Mouse (Mus musculus): ENCODE data around the gene Timm10.

Gene Timm10

GRCm38 (mm10) chr2:84838593-84838949 lies 11.8 kb downstream of the Timm10 start, which contains the start of gene Slc43a1:
Gene Slc43a1, plus strand, starts transcription at chr2:84838850.
- CTCF ChIA-PET: interaction anchor here (0.6 to 3.8 kb wide), 16 partner anchors 12 to 98 kb away, joined by 3 to 37 read pairs (median 6); partner anchors contain the start of gene Timm10 (in 1 of the 4)

GRCm38 (mm10) chr2:84838993-84839980 lies 12.5 kb downstream of the Timm10 start:
- CTCF ChIA-PET: interaction anchor here (0.6 to 3.8 kb wide), 15 partner anchors 13 to 99 kb away, joined by 3 to 37 read pairs (median 6); no protein-coding TSS in a partner anchor
- POLR2A ChIA-PET: interaction anchor here (0.5 to 5.9 kb wide), 57 partner anchors 8 to 364 kb away, joined by 3 to 128 read pairs (median 6); partner anchors contain the start of genes Gm19426 (in 3 of the 4), P2rx3 (in 2 of the 4), Serping1 (in 2 of the 4) and Smtnl1 (in 2 of the 4)

More at GRCm38 (mm10) chr2:84838593-84838949, 11.8 kb downstream of the Timm10 start, which contains the start of gene Slc43a1:
- POLR2A ChIA-PET: interaction anchor here (0.7 to 5.9 kb wide), 62 partner anchors 9 to 363 kb away, joined by 3 to 128 read pairs (median 6); partner anchors contain the start of genes Gm19426 (in 3 of the 4), P2rx3 (in 2 of the 4), Serping1 (in 2 of the 4) and Smtnl1 (in 2 of the 4)

- POLR2A ChIA-PET: interaction anchor here (0.5 to 5.9 kb wide), 22 partner anchors 9 to 208 kb away, joined by 3 to 128 read pairs (median 6); partner anchors contain the start of genes Gm19426 (in 3 of the 4), Serping1 (in 2 of the 4), Ube2l6 (in 2 of the 4) and Clp1 (in 1 of the 4)
- CTCF ChIA-PET: interaction anchor here in 2 of 4 experiments (0.8 to 3.8 kb wide), 7 partner anchors 9 to 99 kb away, joined by 4 to 37 read pairs (median 8); no protein-coding TSS in a partner anchor
These were observed 13.4 kb downstream of the Timm10 start for GRCm38 (mm10) chr2:84840016-84840747.

GRCm38 (mm10) chr2:84840748-84841563 lies 14.2 kb downstream of the Timm10 start:
- CTCF ChIA-PET: interaction anchor here in 1 of 4 experiments (0.8 to 1.2 kb wide), 2 partner anchors 9 to 15 kb away, joined by 3 to 5 read pairs; no protein-coding TSS in a partner anchor
- POLR2A ChIA-PET: interaction anchor here in 3 of 4 experiments (0.6 to 5.9 kb wide), 5 partner anchors 41 to 129 kb away, joined by 3 to 51 read pairs (median 3); partner anchors contain the start of genes Clp1 (in 1 of the 3), Gm19426 (in 1 of the 3) and Ube2l6 (in 1 of the 3)

- ChIA-PET POLR2A (interaction anchor here in 1 of 4 experiments (0.7 to 1.3 kb wide), 2 partner anchors 14 to 74 kb away, joined by 4 to 5 read pairs; no protein-coding TSS in a partner anchor), CTCF (interaction anchor here in 2 of 4 experiments (1.2 to 1.4 kb wide), 2 partner anchors 14 to 27 kb away, joined by 3 read pairs; no protein-coding TSS in a partner anchor)
These were observed 15.1 kb downstream of the Timm10 start for GRCm38 (mm10) chr2:84841905-84842304.

GRCm38 (mm10) chr2:84843654-84844053 lies 16.9 kb downstream of the Timm10 start:
- POLR2A ChIA-PET: no interaction called here
- CTCF ChIA-PET: no interaction called here

- ChIA-PET POLR2A (interaction anchor here in 2 of 4 experiments (0.6 to 1.6 kb wide), 3 partner anchors 11 to 103 kb away, joined by 3 to 5 read pairs (median 3); no protein-coding TSS in a partner anchor), CTCF (no interaction called here)
These were observed 18.4 kb downstream of the Timm10 start for GRCm38 (mm10) chr2:84845226-84845625.

GRCm38 (mm10) chr2:84850407-84851129 lies 23.8 kb downstream of the Timm10 start:
- CTCF ChIA-PET: interaction anchor here (0.5 to 1.4 kb wide), 9 partner anchors 8 to 152 kb away, joined by 3 to 13 read pairs (median 5); no protein-coding TSS in a partner anchor

GRCm38 (mm10) chr2:84851130-84852040 lies 24.6 kb downstream of the Timm10 start:
- ChIA-PET CTCF (interaction anchor here (0.5 to 1.4 kb wide), 9 partner anchors 9 to 156 kb away, joined by 3 to 13 read pairs (median 4); no protein-coding TSS in a partner anchor), POLR2A (interaction anchor here in 2 of 4 experiments (0.7 to 3.1 kb wide), 10 partner anchors 13 to 219 kb away, joined by 3 to 11 read pairs (median 4); partner anchors contain the start of gene Slc43a1 (in 2 of the 2))

More at GRCm38 (mm10) chr2:84850407-84851129, 23.8 kb downstream of the Timm10 start:
- POLR2A ChIA-PET: interaction anchor here in 2 of 4 experiments (0.7 to 3.1 kb wide), 11 partner anchors 12 to 219 kb away, joined by 3 to 11 read pairs (median 3); partner anchors contain the start of gene Slc43a1 (in 2 of the 2)

- CTCF ChIA-PET: interaction anchor here (0.5 to 4.8 kb wide), 58 partner anchors 9 to 1494 kb away, joined by 3 to 103 read pairs (median 5); partner anchors contain the start of genes Slc43a1 (in 2 of the 4), Rtn4rl2 (in 1 of the 4) and Ube2l6 (in 1 of the 4)
These were observed 28.9 kb downstream of the Timm10 start for GRCm38 (mm10) chr2:84855732-84856131.

GRCm38 (mm10) chr2:84858551-84858950 lies 31.8 kb downstream of the Timm10 start:
- ChIA-PET POLR2A (interaction anchor here in 2 of 4 experiments (0.9 to 2.0 kb wide), 4 partner anchors 8 to 143 kb away, joined by 3 to 9 read pairs (median 3); no protein-coding TSS in a partner anchor), CTCF (interaction anchor here (0.7 to 2.2 kb wide), 11 partner anchors 10 to 404 kb away, joined by 3 to 9 read pairs (median 4); partner anchors contain the start of gene Slc43a1 (in 1 of the 4))

More at GRCm38 (mm10) chr2:84855732-84856131, 28.9 kb downstream of the Timm10 start:
- POLR2A ChIA-PET: interaction anchor here (0.5 to 3.3 kb wide), 28 partner anchors 8 to 206 kb away, joined by 3 to 20 read pairs (median 4); partner anchors contain the start of genes Slc43a1 (in 2 of the 4), Clp1 (in 1 of the 4), Gm19426 (in 1 of the 4) and Smtnl1 (in 1 of the 4)

GRCm38 (mm10) chr2:84859991-84860780 lies 33.4 kb downstream of the Timm10 start:
- ChIA-PET CTCF (interaction anchor here in 1 of 4 experiments (1.9 to 2.1 kb wide), 2 partner anchors 8 to 30 kb away, joined by 4 to 5 read pairs; no protein-coding TSS in a partner anchor), POLR2A (interaction anchor here in 1 of 4 experiments (0.8 kb wide), 1 partner anchor 50 kb away, joined by 3 read pairs; no protein-coding TSS in a partner anchor)

GRCm38 (mm10) chr2:84861430-84861829 lies 34.6 kb downstream of the Timm10 start:
- ChIA-PET POLR2A (interaction anchor here in 1 of 4 experiments (0.8 kb wide), 1 partner anchor 51 kb away, joined by 3 read pairs; no protein-coding TSS in a partner anchor), CTCF (interaction anchor here in 1 of 4 experiments (1.9 kb wide), 1 partner anchor 28 kb away, joined by 4 read pairs; no protein-coding TSS in a partner anchor)

GRCm38 (mm10) chr2:84862231-84862630 lies 35.4 kb downstream of the Timm10 start:
- ChIA-PET CTCF (no interaction called here), POLR2A (no interaction called here)

Measured in embryonic stem cell, embryonic (primary cell).